Mouse (Mus musculus): ENCODE measurements around the gene Tsfm. TPM values are rescaled to one million over a fixed set of nuclear protein-coding genes. Genes with fewer than 3 reads are reported as not detected.

Gene Tsfm
- total and polyA plus RNA-seq, 2 experiments from 2014 or later, result 82.5 to 94.6 TPM

DNA sequence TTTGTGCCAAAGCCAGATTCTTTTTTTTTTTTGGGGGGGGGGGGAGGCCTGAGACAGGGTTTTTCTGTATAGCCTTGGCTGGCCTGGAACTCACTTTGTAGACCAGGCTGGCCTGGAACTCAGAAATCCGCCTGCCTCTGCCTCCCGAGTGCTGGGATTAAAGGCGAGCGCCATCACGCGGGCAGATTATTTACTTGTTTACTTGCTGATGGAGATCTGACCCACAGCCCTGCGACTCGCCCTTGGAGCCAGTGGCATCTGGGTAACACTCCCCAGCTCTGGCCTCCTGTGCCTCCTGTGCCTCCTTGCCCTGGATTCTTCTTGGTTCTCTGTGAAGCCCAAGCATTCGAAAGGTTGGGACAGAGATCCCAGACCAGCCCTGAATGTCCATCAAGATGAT, 45.1 kb downstream of the Tsfm start:
- H3K27me3 ChIP-seq (ENCODE audit: control insufficient read depth, insufficient read depth, low read length), result no peaks in the 10 kb centered on the region
- no peak overlapping the region for H3K4me2 ChIP-seq (ENCODE audit: low read depth, low read length)
- WGBS, result 83% methylated on average over 9 of the region's 9 CpGs
- peak overlapping the region; percentile 82 for H3K27ac ChIP-seq (ENCODE audit: low read depth)
- H3K9me3 ChIP-seq (replicated peaks; ENCODE audit: control insufficient read depth, low read length), result no peaks in the 10 kb centered on the region
- H3K9ac ChIP-seq (replicated peaks; ENCODE audit: low read depth, low read length), result no peak overlapping the region
- H3K4me1 ChIP-seq (ENCODE audit: control insufficient read depth, insufficient read depth), result peaks cover 86% of the 10 kb centered on the region
- TF ChIP-seq EP300 (IDR thresholded peaks at IDR 0.05; ENCODE audit: low read depth) (no peak), CTCF (IDR thresholded peaks at IDR 0.05; ENCODE audit: low read depth) (no peak)
- H3K4me3 ChIP-seq (ENCODE audit: low read depth, low read length), result no peak overlapping the region
- H3K36me3 ChIP-seq (replicated peaks; ENCODE audit: control insufficient read depth, insufficient read depth, low read length), result no peaks in the 10 kb centered on the region
- no peak for DNase-seq (ENCODE audit: low spot score)
- ATAC-seq (ENCODE audit: insufficient read depth, low read depth), result no peak

DNA sequence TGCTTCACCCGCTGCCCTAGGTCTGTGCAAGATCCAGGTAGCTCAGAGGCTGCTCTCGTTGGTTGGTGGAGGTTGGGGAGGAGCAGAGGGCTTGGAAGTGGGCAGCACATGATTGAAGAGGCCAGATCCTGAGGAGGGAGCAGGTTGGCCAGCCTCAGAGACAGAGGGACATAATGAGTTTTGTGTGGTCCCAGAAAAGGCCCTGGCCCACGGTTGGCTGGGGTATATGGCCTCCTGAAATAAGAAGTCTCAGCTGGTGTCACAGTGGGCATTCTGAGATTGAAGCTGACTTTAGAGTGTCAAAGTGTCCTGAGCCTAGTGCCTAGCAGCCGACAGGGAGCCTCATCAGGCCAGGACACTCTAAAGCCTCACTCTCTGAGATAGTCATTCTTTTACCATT, 45.5 kb downstream of the Tsfm start:
- no peak for DNase-seq (ENCODE audit: low spot score)

DNA sequence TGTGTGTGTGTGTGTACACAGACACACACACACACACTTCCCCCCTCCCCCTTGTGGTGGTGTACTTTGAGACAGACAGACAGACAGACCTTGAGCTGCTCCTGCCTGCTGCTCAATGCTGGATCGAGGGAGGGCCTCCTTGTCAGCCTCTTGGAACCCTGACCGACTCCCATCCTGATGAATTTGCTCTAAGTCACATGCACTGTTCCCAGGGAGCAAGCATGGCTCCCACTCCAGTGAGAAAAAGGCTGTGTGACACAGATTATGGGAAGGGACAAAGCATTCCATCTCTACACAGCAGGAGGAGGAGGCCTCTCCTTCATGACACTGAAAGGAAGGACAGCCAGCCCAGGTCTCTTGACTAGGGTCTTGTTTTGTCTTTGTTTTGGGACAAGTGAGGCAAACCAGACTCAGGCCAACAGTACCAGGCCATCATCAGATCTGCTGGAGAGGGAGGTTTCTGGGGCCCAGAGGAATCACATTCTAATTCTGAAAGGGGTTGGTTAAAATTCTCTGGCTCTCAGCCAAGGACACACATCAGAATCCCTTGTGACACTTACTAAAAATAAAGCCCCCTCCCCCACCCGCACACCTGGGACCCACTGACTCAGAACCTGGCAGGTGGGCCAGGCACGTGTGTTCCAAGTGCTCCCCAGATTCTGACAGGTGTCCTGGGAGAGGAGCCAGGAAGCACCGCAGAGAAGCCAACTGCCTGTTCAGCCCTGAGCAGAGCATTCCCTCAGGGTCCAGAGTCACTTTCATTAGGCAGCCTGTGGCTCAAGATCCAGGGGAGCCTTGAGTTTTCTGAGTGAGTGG, 46.2 kb downstream of the Tsfm start:
- 0 out of 2 replicates have a peak overlapping the region, but pooled peaks have one; percentile 0 for H3K4me3 ChIP-seq (ENCODE audit: low read depth, low read length)
- no peak overlapping the region; the same call in 1 of the 2 replicates for H3K9ac ChIP-seq (replicated peaks; ENCODE audit: low read depth, low read length)
- H3K4me1 ChIP-seq (ENCODE audit: control insufficient read depth, insufficient read depth), result peaks cover 78% of the 10 kb centered on the region
- H3K4me2 ChIP-seq (ENCODE audit: low read depth, low read length), result peak overlapping the region; percentile 74
- peak overlapping the region; percentile 81 for H3K27ac ChIP-seq (ENCODE audit: low read depth)
- H3K36me3 ChIP-seq (replicated peaks; ENCODE audit: control insufficient read depth, insufficient read depth, low read length), result no peaks in the 10 kb centered on the region
- no peaks in the 10 kb centered on the region for H3K27me3 ChIP-seq (ENCODE audit: control insufficient read depth, insufficient read depth, low read length)
- WGBS, result 8% methylated on average over 5 of the region's 5 CpGs
- no peaks in the 10 kb centered on the region for H3K9me3 ChIP-seq (replicated peaks; ENCODE audit: control insufficient read depth, low read length)
- DNase-seq (ENCODE audit: low spot score), result peak; percentile 40
- TF ChIP-seq EP300 (IDR thresholded peaks at IDR 0.05; ENCODE audit: low read depth) (peak; percentile 41; the same call in 1 of the 2 replicates), CTCF (IDR thresholded peaks at IDR 0.05; ENCODE audit: low read depth) (no peak; the same call in 1 of the 2 replicates)
- ATAC-seq (ENCODE audit: insufficient read depth, low read depth), result no peak

More for the DNA sequence above, 45.5 kb downstream of the Tsfm start:
- Histone ChIP-seq H3K4me3 (ENCODE audit: low read depth, low read length) (no peak overlapping the region), H3K9me3 (replicated peaks; ENCODE audit: control insufficient read depth, low read length) (no peaks in the 10 kb centered on the region), H3K27ac (ENCODE audit: low read depth) (peak overlapping the region; percentile 81), H3K27me3 (ENCODE audit: control insufficient read depth, insufficient read depth, low read length) (no peaks in the 10 kb centered on the region), H3K4me1 (ENCODE audit: control insufficient read depth, insufficient read depth) (peaks cover 84% of the 10 kb centered on the region), H3K4me2 (ENCODE audit: low read depth, low read length) (peak overlapping the region; percentile 74), H3K9ac (replicated peaks; ENCODE audit: low read depth, low read length) (no peak overlapping the region; the same call in 1 of the 2 replicates), H3K36me3 (replicated peaks; ENCODE audit: control insufficient read depth, insufficient read depth, low read length) (no peaks in the 10 kb centered on the region)
- WGBS, result 56% methylated on average over 4 of the region's 4 CpGs
- no peak for TF ChIP-seq CTCF (IDR thresholded peaks at IDR 0.05; ENCODE audit: low read depth)
- no peak for TF ChIP-seq EP300 (IDR thresholded peaks at IDR 0.05; ENCODE audit: low read depth)
- no peak for ATAC-seq (ENCODE audit: insufficient read depth, low read depth)

DNA sequence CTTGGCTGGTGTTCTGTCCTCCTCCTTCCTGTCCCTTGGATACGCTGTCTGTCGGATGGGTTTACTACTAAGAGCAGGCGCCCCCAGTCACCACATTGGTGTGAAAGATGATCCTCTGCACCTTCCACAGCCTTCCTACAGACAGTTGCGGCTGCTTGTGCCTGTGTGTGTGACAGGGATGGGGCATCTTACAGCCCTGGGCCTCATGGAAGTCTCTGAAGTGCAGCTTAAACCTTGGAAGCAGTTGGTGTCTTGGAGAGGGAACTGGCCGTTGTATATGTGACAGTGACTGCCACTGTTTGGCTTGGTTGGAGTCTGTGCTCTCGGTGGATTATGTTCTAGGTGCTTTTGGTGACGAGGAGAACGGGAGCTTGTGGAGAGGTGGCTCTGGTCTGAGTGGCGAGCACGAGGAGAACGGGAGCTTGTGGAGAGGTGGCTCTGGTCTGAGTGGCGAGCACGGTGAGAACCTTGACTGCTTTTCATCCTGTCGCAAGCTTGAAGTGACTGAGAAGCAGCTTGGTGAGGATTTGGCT, 47.4 kb downstream of the Tsfm start:
- peak overlapping the region; percentile 28 for H3K9ac ChIP-seq (replicated peaks; ENCODE audit: low read depth, low read length)
- ATAC-seq (ENCODE audit: insufficient read depth, low read depth) (no peak), DNase-seq (ENCODE audit: low spot score) (no peak)
- peaks cover 71% of the 10 kb centered on the region for H3K4me1 ChIP-seq (ENCODE audit: control insufficient read depth, insufficient read depth)
- peak overlapping the region; percentile 74 for H3K4me2 ChIP-seq (ENCODE audit: low read depth, low read length)
- peak overlapping the region; percentile 81 for H3K27ac ChIP-seq (ENCODE audit: low read depth)
- no peaks in the 10 kb centered on the region for H3K36me3 ChIP-seq (replicated peaks; ENCODE audit: control insufficient read depth, insufficient read depth, low read length)
- no peak for TF ChIP-seq CTCF (IDR thresholded peaks at IDR 0.05; ENCODE audit: low read depth)
- no peaks in the 10 kb centered on the region for H3K27me3 ChIP-seq (ENCODE audit: control insufficient read depth, insufficient read depth, low read length)
- no peaks in the 10 kb centered on the region for H3K9me3 ChIP-seq (replicated peaks; ENCODE audit: control insufficient read depth, low read length)
- 16% methylated on average over 14 of the region's 14 CpGs for WGBS
- H3K4me3 ChIP-seq (ENCODE audit: low read depth, low read length), result peak overlapping the region; percentile 88

DNA sequence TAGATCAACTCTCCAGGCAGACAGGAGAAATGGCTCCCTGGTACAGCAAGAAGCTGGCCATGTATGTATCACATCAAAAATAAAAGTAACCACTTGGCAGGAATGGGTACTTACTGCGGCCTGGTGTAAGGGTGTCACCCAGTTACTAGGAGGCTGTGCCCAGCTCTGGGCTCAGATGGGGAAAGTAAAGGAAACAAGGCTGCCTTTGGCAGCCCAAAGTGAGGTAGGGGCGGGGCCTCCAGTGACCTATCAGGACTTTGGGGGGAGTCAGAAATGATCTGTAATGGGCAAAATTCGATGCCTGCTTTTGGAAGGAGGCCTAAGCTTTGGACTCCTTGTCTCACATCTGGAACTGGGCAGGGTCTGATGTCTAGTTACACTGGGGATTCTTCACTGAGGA, 48.9 kb downstream of the Tsfm start:
- H3K27ac ChIP-seq (ENCODE audit: low read depth), result peak overlapping the region; percentile 81
- peak overlapping the region; percentile 88 for H3K4me3 ChIP-seq (ENCODE audit: low read depth, low read length)
- peak overlapping the region; percentile 74 for H3K4me2 ChIP-seq (ENCODE audit: low read depth, low read length)
- 43% methylated on average over 3 of the region's 3 CpGs for WGBS
- no peak for ATAC-seq (ENCODE audit: insufficient read depth, low read depth)
- H3K27me3 ChIP-seq (ENCODE audit: control insufficient read depth, insufficient read depth, low read length), result no peaks in the 10 kb centered on the region
- peaks cover 60% of the 10 kb centered on the region for H3K4me1 ChIP-seq (ENCODE audit: control insufficient read depth, insufficient read depth)
- no peaks in the 10 kb centered on the region for H3K9me3 ChIP-seq (replicated peaks; ENCODE audit: control insufficient read depth, low read length)
- no peaks in the 10 kb centered on the region for H3K36me3 ChIP-seq (replicated peaks; ENCODE audit: control insufficient read depth, insufficient read depth, low read length)
- peak overlapping the region; percentile 100 for H3K9ac ChIP-seq (replicated peaks; ENCODE audit: low read depth, low read length)
- no peak for DNase-seq (ENCODE audit: low spot score)
- TF ChIP-seq EP300 (IDR thresholded peaks at IDR 0.05; ENCODE audit: low read depth) (no peak), CTCF (IDR thresholded peaks at IDR 0.05; ENCODE audit: low read depth) (no peak)
